Mouse (Mus musculus) small intestine, adult 2 months (tissue): ENCODE measurements around the gene Reg4.

Source experiments
- CTCF ChIP-seq: fragments of 200-500 bp; IDR thresholded peaks from 2 replicates; pipeline ENCODE4 v1.5.1; 2012; ENCODE audit warnings: low read depth, mild to moderate bottlenecking, control low read depth, inconsistent platforms, low read length, moderate library complexity, mixed read lengths; ENCODE audit not compliant: insufficient replicate concordance, insufficient read length; ENCODE audit errors: extremely low read depth
- POLR2A ChIP-seq: fragments of 200-500 bp; IDR thresholded peaks from 2 replicates; pipeline ENCODE4 v1.6.1; 2012; ENCODE audit warnings: low read depth, mild to moderate bottlenecking, control low read depth, inconsistent platforms, low read length, moderate library complexity

DNA sequence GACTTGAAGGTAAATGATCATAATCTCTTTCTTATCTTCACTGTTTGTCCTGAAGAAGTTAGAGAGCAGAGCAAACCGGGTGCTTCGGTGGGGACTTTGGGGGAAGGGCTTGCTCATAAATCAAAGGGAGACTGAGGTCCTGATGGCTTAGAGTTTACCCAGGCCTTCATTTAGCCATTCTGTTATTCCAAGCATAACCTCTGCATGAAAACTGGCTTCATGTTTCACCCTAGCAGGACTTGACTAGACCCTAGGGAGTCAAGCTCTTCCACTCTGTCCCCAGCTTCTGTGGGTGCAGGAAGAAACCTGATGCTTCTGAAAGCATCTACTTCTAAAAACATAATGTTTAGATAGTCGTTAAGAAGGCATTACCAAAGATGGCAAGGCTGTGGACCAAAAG, 15.0 kb upstream of the Reg4 start:
- TF ChIP-seq POLR2A (no peak), CTCF (no peak)
